Mouse (Mus musculus): ENCODE measurements around the gene Ttc39a.

GRCm38 (mm10) chr4:109421608-109422007 is 15.2 kb downstream of the Ttc39a start:
- TF ChIP-seq MAFK (IDR thresholded peaks at IDR 0.05; ENCODE audit: insufficient read depth, low read depth, low read length) (no peak), ZC3H11A (IDR thresholded peaks at IDR 0.05; ENCODE audit: borderline replicate concordance, low read depth, low read length) (no peak), ZNF384 (IDR thresholded peaks at IDR 0.05; ENCODE audit: low read depth, low read length) (no peak), HCFC1 (IDR thresholded peaks at IDR 0.05; ENCODE audit: borderline replicate concordance, insufficient read depth, low read length) (no peak)

Data from ES-E14 (cell line).